Mouse (Mus musculus): ENCODE measurements around the gene Pfkl. TPM values are rescaled to one million over a fixed set of nuclear protein-coding genes. Genes with fewer than 3 reads are reported as not detected.
"Not testable (repeated sequence)": the region's sequence is repeated elsewhere in the genome, so short reads cannot be mapped to it uniquely, and the experiment has no call there.

Pfkl gene
- polyA plus RNA-seq, 1 experiment from 2014 or later, result 108 TPM

DNA sequence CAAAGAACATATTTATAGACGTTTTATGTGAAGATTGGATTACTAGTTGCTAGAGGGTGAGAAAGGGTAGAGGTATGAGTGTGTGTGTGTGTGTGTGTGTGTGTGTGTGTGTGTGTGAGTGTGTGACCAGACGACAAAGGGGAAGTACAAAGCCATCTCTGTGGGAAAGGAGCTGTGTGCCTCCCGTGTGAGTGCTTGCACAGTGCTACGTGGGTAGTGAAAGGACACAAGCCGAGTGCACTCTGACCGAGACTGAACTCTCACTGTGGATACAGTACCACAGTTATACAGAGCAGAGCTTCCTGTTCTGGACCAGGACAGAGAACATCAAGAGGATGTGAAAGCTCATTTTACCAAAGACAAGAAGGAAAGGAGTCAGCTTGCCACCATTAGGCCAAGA lies 45.9 kb downstream of the Pfkl start:
- no peak overlapping the region for H3K4me3 ChIP-seq (ENCODE audit: low read depth, low read length)
- ATAC-seq (replicated peaks; ENCODE audit: insufficient number of reproducible peaks, low FRiP score, low TSS enrichment, low read depth), result no peak
- DNase-seq (ENCODE audit: low spot score), result no peak
- H3K27me3 ChIP-seq (ENCODE audit: control insufficient read depth, insufficient read depth, low read length), result peaks cover 5% of the 10 kb centered on the region; the same call in 1 of the 2 replicates
- no peak overlapping the region for H3K4me2 ChIP-seq (ENCODE audit: low read depth, low read length)
- WGBS, result 73% methylated on average over 6 of the region's 6 CpGs
- no peak overlapping the region for H3K27ac ChIP-seq (replicated peaks; ENCODE audit: low read depth, low read length)
- no peaks in the 10 kb centered on the region for H3K9me3 ChIP-seq (replicated peaks; ENCODE audit: control insufficient read depth, low read length)
- no peaks in the 10 kb centered on the region for H3K36me3 ChIP-seq (replicated peaks; ENCODE audit: control insufficient read depth, insufficient read depth, low read depth, low read length)
- no peaks in the 10 kb centered on the region for H3K4me1 ChIP-seq (ENCODE audit: control insufficient read depth, insufficient read depth, low read length)
- no peak overlapping the region for H3K9ac ChIP-seq (replicated peaks; ENCODE audit: low read length)

DNA sequence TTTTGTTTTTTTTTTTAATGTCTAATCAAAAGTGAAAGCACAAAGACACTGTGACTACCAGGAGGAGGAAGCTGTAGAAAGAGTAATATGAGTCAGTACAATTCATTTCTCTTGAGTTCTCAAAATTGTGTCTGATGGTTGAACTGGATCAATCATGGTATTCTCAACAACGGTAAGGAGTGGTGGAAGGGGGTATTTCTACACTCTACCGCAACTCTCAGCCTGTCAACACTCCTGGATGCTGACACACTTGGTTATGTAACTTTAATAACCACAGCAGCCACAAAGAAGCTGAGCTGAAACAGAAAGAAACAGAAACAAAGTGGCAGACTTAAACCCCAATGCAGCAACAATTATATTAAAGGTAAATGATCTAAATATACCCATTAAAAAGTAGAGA lies 47.2 kb downstream of the Pfkl start:
- Histone ChIP-seq H3K4me2 (ENCODE audit: low read depth, low read length) (no peak overlapping the region), H3K36me3 (replicated peaks; ENCODE audit: control insufficient read depth, insufficient read depth, low read depth, low read length) (no peaks in the 10 kb centered on the region), H3K27me3 (ENCODE audit: control insufficient read depth, insufficient read depth, low read length) (no peaks in the 10 kb centered on the region), H3K9me3 (replicated peaks; ENCODE audit: control insufficient read depth, low read length) (no peaks in the 10 kb centered on the region), H3K4me3 (ENCODE audit: low read depth, low read length) (no peak overlapping the region), H3K27ac (replicated peaks; ENCODE audit: low read depth, low read length) (no peak overlapping the region), H3K4me1 (ENCODE audit: control insufficient read depth, insufficient read depth, low read length) (no peaks in the 10 kb centered on the region), H3K9ac (replicated peaks; ENCODE audit: low read length) (no peak overlapping the region)
- ATAC-seq (replicated peaks; ENCODE audit: insufficient number of reproducible peaks, low FRiP score, low TSS enrichment, low read depth), result no peak
- 92% methylated on average over 2 of the region's 2 CpGs for WGBS
- no peak for DNase-seq (ENCODE audit: low spot score)

DNA sequence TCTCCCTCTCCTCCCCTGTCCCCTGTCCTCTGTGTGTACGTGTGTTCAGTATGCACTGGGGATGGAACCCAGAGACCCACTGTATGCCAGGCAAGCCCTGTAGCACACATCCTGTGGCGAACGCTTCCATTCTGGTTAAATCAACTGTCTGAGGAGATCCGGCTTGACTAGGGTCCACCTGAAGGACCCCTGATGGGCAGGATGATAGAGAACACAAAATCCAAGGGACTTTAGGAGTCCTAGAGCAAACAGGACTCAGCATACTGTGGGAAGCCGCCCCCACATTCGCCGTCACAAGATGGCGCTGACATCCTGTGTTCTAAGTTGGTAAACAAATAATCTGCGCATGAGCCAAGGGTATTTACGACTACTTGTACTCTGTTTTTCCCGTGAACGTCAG lies 59.4 kb downstream of the Pfkl start:
- H3K36me3 ChIP-seq (replicated peaks; ENCODE audit: control insufficient read depth, insufficient read depth, low read depth, low read length); DNase-seq (ENCODE audit: low spot score); H3K27me3 ChIP-seq (ENCODE audit: control insufficient read depth, insufficient read depth, low read length); H3K9me3 ChIP-seq (replicated peaks; ENCODE audit: control insufficient read depth, low read length); H3K4me1 ChIP-seq (ENCODE audit: control insufficient read depth, insufficient read depth, low read length); H3K27ac ChIP-seq (replicated peaks; ENCODE audit: low read depth, low read length); H3K9ac ChIP-seq (replicated peaks; ENCODE audit: low read length); ATAC-seq (replicated peaks; ENCODE audit: insufficient number of reproducible peaks, low FRiP score, low TSS enrichment, low read depth); H3K4me3 ChIP-seq (ENCODE audit: low read depth, low read length); H3K4me2 ChIP-seq (ENCODE audit: low read depth, low read length): not testable (repeated sequence)
- WGBS, result 93% methylated on average over 8 of the region's 12 CpGs

DNA sequence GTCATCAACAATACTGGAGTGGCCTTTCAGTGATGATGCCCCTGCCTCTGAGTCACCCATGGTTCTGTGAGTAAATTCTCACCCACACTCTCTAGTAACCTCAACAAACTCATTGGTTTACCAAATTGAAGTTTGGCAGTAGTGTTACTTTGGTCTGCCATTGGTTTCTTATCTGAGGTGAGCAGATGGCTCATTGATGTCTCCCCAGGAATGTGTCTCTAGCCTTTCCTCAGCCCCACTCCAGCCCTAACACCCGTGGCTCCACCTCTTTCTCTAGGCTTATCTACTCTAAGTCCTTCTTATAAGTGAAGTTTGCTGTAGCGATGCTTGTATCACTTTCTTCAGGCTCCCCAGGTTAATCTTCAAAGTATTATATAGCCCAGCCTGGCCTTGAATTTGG lies 70.2 kb downstream of the Pfkl start:
- Histone ChIP-seq H3K4me2 (ENCODE audit: low read depth, low read length) (no peak overlapping the region), H3K4me1 (ENCODE audit: control insufficient read depth, insufficient read depth, low read length) (no peaks in the 10 kb centered on the region), H3K4me3 (ENCODE audit: low read depth, low read length) (no peak overlapping the region), H3K27ac (replicated peaks; ENCODE audit: low read depth, low read length) (no peak overlapping the region), H3K9ac (replicated peaks; ENCODE audit: low read length) (no peak overlapping the region), H3K9me3 (replicated peaks; ENCODE audit: control insufficient read depth, low read length) (no peaks in the 10 kb centered on the region), H3K27me3 (ENCODE audit: control insufficient read depth, insufficient read depth, low read length) (no peaks in the 10 kb centered on the region), H3K36me3 (replicated peaks; ENCODE audit: control insufficient read depth, insufficient read depth, low read depth, low read length) (no peaks in the 10 kb centered on the region)
- ATAC-seq (replicated peaks; ENCODE audit: insufficient number of reproducible peaks, low FRiP score, low TSS enrichment, low read depth), result no peak
- DNase-seq (ENCODE audit: low spot score), result no peak
- 76% methylated on average over 2 of the region's 2 CpGs for WGBS

Other genes with a start within 250 kb of the Pfkl start
- not detected in 2 replicates for gene Gm3238, start 238.8 kb downstream of the Pfkl start, polyA plus RNA-seq (2014; fragmentation: Nextera tagmentation; extraction: Ambion mirVana)
- not detected in 2 replicates for gene Gm7138, start 233.1 kb downstream of the Pfkl start, polyA plus RNA-seq (2014; fragmentation: Nextera tagmentation; extraction: Ambion mirVana)
- gene Gm3250, start 227.5 kb downstream of the Pfkl start, polyA plus RNA-seq (2014; fragmentation: Nextera tagmentation; extraction: Ambion mirVana), result not detected in 2 replicates
- gene Gm7137, start 221.9 kb downstream of the Pfkl start, polyA plus RNA-seq (2014; fragmentation: Nextera tagmentation; extraction: Ambion mirVana), result not detected in 2 replicates
- gene Gm9639, start 215.0 kb downstream of the Pfkl start, polyA plus RNA-seq (2014; fragmentation: Nextera tagmentation; extraction: Ambion mirVana), result not detected in 2 replicates
- gene Gm19668, start 210.9 kb downstream of the Pfkl start, polyA plus RNA-seq (2014; fragmentation: Nextera tagmentation; extraction: Ambion mirVana), result not detected in 2 replicates
- not detected in 2 replicates for gene Gm9507, start 198.2 kb downstream of the Pfkl start, polyA plus RNA-seq (2014; fragmentation: Nextera tagmentation; extraction: Ambion mirVana)
- gene Gm2696, start 195.4 kb downstream of the Pfkl start, polyA plus RNA-seq (2014; fragmentation: Nextera tagmentation; extraction: Ambion mirVana), result not detected in 2 replicates
- gene Krtap10-4, start 183.0 kb downstream of the Pfkl start, polyA plus RNA-seq (2014; fragmentation: Nextera tagmentation; extraction: Ambion mirVana), result not detected in 2 replicates
- not detected in 2 replicates for gene Krtap10-10, start 174.1 kb downstream of the Pfkl start, polyA plus RNA-seq (2014; fragmentation: Nextera tagmentation; extraction: Ambion mirVana)
- not detected in 2 replicates for gene Gm36176, start 163.3 kb downstream of the Pfkl start, polyA plus RNA-seq (2014; fragmentation: Nextera tagmentation; extraction: Ambion mirVana)
- gene Gm10318, start 157.2 kb downstream of the Pfkl start, polyA plus RNA-seq (2014; fragmentation: Nextera tagmentation; extraction: Ambion mirVana), result not detected in 2 replicates
- gene Gm3285, start 148.1 kb downstream of the Pfkl start, polyA plus RNA-seq (2014; fragmentation: Nextera tagmentation; extraction: Ambion mirVana), result not detected in 2 replicates
- gene Lrrc3, start 107.5 kb downstream of the Pfkl start, polyA plus RNA-seq (2014; fragmentation: Nextera tagmentation; extraction: Ambion mirVana), result 2.2 and 2.5 TPM in 2 replicates
- gene Trpm2, start 39.5 kb downstream of the Pfkl start, polyA plus RNA-seq (2014; fragmentation: Nextera tagmentation; extraction: Ambion mirVana), result 0.43 and 0.86 TPM in 2 replicates
- gene 1810043G02Rik, start 31.6 kb downstream of the Pfkl start, polyA plus RNA-seq (2014; fragmentation: Nextera tagmentation; extraction: Ambion mirVana), result 25.8 and 27.9 TPM in 2 replicates
- gene Dnmt3l, start 31.9 kb upstream of the Pfkl start, polyA plus RNA-seq (2014; fragmentation: Nextera tagmentation; extraction: Ambion mirVana), result 0.20 TPM in 1 of 2 replicates, not detected in the other
- 0.11 TPM in 1 of 2 replicates, not detected in the other for gene Aire, start 33.5 kb upstream of the Pfkl start, polyA plus RNA-seq (2014; fragmentation: Nextera tagmentation; extraction: Ambion mirVana)
- 2.1 and 2.4 TPM in 2 replicates for gene Icosl, start 59.2 kb upstream of the Pfkl start, polyA plus RNA-seq (2014; fragmentation: Nextera tagmentation; extraction: Ambion mirVana)
- gene D10Jhu81e, start 159.7 kb upstream of the Pfkl start, polyA plus RNA-seq (2014; fragmentation: Nextera tagmentation; extraction: Ambion mirVana), result 22.7 and 25.3 TPM in 2 replicates
- 20.0 and 21.6 TPM in 2 replicates for gene Pwp2, start 175.1 kb upstream of the Pfkl start, polyA plus RNA-seq (2014; fragmentation: Nextera tagmentation; extraction: Ambion mirVana)
- 14.7 and 16.1 TPM in 2 replicates for gene Trappc10, start 234.6 kb upstream of the Pfkl start, polyA plus RNA-seq (2014; fragmentation: Nextera tagmentation; extraction: Ambion mirVana)